Mouse (Mus musculus): Measurements from ENCODE around the gene Tmem235.
"Not testable (repeated sequence)": the region's sequence is repeated elsewhere in the genome, so short reads cannot be mapped to it uniquely, and the experiment has no call there.

The Tmem235 gene

DNA sequence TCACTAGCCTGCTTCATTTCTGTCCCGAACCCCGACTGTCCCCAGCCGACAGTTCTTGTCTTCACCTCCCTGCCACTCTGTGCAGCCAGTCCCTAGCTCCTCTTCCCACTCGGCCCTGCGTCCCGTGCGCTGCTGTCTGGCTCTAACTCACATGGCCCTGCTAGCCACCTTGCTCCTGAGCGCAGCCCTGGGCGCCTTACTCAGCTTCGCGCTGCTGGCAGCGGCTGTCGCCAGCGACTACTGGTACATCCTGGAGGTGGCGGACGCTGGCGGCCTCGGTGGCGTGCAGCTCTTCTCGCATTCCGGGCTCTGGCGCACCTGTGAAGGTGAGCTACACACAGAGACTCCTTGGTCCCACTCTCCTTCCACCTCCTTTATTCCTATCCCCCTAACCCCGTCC lies at the start of gene Tmem235:
Tmem235 (plus strand) TSS at position 152 of the 400 bp plus-strand sequence.
- no peak for DNase-seq

DNA sequence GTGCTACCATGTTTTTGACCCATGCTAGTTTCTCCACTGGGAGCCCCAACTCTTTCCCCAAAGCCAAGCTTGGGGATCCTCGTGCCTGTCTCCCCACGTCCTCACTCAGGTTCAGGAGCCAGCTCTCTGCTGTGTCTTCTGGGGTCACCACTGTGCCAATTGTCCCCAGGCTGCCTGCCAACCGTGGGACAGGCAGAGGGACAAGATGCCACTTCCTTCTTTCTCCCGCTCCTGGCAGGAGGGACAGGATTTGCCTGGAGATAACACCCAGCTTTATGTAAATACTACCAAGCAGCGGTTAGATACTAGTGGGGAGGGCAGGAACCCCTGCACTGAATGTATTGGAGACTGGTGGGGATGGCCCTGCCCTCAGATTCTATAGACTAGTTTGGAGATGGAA lies 46.7 kb upstream of the Tmem235 start:
- peak; percentile 22 to 56 for DNase-seq

DNA sequence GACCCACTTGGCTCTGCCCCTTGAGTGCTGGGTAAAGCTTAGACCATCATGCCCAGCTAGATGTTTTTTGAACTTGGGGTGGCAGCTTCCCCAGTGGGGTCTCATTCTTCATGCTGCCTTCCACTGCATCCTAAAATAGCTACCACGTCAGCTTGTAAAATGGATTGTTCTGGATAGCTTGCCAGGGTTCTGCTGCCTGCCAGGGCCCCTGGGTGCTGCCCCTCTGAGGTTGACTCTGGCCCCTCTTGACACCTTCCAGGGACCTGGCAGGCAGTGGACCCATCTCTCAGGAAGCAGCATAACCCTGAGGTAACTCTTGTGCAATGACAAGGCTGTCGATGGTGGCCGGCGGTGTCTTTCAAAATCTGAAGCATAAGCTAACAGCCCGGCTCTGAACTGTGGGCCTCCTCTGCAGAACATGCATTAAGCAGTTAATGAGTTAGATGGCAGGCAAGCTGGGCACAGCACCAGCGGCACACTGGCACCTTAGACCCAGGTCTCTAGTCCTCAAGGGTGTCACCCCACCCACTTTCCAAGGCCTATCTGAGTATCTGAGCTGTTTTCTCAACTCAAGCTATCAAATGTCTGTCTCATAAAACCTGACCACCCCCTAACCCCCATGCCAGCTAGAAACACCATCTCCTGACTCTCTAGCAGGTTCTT lies 45.7 kb upstream of the Tmem235 start:
- DNase-seq, result no peak

DNA sequence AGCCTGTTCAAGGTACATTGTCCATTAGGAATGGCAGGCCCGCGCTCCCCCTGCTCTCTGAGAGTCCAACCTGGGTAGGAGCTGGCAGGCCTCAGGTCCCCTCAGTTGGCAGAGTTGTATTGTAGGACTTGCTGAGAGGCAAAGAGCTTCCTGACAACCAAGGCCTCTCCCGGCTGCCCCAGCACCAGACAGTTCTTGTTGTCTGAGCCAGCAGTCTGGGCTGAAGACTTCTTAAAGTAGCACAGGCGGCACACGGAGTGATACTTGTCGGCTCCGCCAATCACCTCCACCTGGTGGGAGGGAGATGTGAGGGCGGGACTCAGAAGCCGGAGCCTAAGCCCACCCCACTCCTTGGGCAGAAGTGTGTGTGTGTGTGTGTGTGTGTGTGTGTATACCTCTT lies 44.7 kb upstream of the Tmem235 start:
- not testable (repeated sequence) for DNase-seq

DNA sequence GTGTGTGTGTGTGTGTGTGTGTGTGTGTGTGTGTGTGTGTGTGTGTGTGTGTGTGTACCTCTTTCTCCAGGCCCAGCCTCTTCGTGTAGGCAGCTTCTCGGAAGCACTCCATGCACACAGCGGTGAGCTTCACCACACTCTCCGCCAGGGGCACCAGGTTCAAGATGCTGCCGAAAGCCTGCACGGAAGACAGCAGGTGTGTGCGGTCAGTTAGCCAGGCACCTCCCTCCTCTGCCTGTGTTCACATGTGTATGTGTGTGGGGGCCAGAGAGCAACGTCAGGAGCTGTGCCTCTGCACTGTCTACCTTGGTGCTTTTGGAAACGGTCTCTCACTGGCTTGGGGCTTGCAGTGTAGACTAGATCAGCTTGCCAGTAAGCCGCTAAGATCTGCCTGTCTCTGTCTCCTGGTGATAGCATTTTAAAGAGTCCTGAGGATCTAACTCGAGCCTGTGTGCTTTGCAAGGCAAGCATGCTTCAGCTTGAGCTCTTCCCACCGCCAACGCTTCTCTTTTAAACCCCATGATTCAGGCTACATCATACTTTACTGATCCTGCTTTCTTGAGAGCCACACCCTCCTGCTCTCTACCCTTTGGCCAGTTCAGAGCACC lies 44.1 kb upstream of the Tmem235 start:
- DNase-seq, result no peak

DNA sequence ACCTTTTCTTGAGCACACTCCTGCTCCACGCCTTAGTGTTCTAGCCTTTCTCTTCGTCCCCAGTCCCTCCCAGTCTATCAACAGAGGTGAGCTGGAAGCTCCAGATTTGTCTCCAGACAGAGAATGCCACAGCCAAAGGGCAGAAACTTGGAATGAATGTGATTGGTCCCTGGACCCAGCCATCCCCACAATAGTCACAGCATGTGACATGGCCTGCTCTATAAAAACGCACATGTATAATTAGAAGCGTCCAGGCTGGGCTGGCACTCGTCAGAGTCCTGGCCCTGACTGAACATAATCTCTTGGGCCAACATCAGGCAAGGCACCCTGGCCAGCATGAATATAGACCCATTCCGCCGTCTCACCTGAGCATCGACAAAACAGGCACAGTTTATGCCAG lies 41.5 kb upstream of the Tmem235 start:
- no peak for DNase-seq

DNA sequence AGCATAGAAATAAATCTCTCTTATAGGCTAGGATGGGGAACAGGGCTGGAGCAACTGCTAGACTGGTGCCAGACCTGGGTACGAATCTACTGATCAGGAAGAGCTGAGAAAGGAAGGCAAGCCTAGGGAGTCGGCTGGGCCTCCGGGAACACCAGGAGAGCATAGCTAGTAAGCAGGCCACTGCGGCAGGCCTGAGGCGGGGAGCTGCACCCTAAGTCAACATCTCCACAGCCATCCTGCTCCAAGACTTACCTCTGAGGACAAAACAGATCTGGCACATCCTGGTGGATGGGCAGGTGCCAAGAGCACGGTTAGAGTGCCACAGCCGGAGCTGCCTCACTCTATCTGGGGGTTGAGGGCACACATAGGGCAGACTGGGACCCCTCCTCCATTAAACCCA lies 40.4 kb upstream of the Tmem235 start:
- no peak for DNase-seq

DNA sequence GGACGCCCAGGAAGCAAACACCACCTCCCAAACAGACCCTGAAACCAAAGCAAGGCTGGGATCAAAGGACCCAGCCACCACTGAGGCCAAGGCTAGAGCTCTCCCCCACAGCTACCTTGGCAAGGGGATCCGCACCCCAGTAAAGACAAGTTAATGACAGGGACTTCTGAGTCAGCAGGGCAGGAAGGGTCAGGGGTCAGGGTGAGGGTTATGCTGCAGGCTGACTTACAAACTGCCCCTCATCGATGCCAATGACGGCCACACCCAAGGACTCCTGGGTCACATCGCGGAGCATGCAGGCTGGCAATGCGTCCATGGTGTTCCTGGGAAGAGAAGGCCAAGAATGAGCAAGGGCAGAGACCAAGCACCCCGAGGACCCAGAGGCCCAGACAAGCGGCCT lies 38.7 kb upstream of the Tmem235 start:
- DNase-seq, result no peak

DNA sequence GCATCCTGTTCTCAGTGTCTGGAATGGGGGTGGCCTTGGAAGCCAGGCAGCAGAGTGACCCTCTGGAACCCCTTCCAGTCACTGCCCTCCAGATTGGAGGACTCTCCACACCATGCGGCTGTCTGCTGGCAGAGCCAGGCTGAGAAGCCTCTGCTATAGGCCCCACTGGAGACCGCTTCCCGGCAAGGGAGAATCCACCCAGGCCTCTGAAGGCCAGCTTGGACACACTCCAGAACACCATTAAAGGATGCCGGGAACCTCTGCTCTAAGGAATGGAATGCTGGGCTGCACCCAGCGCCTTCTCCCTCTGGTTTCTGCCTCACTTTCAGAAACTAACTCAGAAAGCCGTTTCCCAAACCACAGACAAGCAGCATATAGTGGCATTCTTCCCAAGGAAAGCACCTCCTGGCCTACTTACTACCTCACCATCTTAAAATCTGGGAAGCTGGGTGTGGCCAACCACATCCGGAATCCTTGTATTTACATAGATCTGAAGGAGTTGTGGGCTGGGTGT lies 37.8 kb upstream of the Tmem235 start:
- peak in 1 of 2 experiments; percentile 42 for DNase-seq

DNA sequence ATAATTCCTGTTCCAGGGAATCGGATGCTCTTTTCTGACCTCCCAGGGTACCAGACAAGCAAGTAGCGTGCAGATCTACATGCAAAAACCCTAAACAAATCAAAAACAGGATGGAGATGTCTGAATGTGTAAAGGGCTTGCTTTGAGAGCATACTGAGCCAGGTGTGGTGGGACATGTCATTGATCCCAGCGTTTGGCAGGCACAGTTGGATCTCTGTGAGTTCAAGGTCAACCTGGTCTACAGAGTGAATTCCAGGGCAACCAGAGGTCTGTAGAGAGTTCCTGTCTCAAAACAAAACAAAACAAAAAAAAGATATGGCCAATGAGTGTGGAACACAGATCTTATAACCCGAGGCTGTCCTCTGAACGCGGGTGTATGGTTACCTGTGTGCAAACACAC lies 37.1 kb upstream of the Tmem235 start:
- no peak for DNase-seq

DNA sequence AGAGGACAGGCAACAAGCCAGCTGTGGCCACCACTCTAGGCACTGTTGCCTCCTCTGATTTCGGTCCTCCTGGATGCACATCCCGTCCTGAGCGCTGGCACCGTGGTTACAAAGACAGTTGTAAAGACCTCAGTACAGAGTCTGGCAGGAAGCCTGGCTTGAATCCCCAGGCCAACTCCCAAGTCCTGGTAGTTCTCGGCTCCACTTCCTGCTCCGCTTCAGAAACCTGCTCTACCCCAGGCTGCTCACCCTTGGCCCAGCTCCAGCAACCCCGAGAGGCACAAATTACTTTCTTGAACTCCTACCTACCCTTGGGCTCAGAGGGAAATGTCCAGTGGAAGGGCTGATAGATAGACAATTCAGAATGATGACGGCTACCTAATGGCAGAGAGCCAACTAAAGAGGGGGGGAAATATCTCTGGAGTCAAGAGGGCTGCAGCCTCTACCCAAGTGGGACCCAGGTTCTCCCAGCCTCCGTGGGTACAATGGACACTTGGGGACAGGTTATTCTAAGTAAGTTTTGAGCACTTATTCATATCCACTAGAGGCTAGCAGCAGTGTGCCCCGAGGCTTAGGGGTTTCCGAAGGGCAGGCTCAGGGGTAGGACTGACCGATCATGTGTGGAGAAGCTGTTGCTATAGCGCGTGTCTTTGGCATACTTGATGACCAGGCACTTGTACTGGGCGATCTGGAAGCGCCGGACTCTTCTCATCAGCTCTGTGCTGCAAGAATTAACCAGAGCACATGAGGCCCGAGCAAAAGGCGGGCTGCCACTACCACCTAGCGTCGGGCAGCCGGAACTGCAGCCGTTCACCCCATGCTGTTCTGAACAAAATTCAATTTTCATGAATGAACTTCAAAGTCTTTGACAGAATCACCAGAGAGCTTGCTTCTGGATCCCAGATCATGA lies 36.2 kb upstream of the Tmem235 start:
- DNase-seq, result peak; percentile 81 to 84

DNA sequence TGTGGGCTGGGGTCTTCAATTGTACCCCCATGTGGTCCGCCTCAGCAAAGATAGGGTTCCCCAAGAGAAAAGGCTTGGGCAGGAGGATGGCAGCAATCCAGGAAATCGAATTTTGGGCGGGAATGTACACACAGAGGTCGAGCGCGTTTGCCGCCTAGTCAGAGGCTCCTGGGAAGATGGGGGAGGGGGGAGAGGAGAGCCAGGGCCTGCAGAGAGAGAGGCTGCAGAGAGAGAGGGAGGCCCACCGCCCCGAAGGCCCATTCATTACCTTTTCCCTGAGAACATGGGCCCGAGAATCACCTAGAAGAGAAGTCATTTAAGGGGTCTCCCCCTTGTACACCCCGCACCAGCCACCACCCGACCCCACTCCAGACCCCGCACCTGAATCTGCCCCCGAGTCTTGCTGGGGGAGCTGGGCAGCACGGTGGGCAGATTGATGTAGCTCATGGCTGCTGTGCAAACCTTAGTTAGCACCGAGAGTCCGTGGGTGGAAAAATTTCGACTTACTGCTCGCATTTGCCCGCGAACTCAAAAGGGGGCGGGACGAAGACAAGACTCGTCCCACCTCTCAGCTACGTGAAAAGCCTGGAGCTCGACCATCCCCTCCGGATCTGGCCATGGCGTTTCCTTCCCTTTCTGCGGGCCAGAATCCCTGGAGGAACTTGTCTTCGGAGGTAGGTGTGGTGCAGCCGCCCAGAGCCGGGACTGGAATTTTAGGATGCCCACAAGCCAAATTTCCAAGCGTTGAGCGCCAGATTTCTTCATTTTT lies 35.0 kb upstream of the Tmem235 start, which contains the start of the genes Afmid and Tk1:
Afmid (plus strand) TSS at position 592 of the 769 bp plus-strand sequence.
Tk1 (minus strand) TSS at position 760 of the 769 bp plus-strand sequence.
- DNase-seq, result peak; percentile 77 to 80

DNA sequence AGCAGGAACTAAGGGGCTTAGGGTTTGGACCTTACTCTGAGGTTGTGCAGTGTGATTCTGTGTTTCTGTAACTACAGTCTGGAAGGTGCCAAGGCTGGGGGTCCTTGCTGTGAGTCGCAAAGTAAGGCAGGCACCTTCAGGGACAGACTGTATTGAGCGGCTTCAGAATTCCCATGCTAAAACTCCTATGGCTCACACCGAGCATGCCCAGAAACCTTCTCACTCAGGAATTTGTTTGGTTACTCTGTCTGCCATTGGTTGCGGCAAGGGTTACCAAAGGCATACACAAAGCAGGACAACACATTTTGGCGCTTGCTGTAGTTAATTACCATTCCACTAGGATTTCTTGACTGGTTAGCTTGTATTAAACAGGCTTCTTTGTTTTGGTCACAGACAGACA lies 34.4 kb upstream of the Tmem235 start:
- DNase-seq, result no peak

DNA sequence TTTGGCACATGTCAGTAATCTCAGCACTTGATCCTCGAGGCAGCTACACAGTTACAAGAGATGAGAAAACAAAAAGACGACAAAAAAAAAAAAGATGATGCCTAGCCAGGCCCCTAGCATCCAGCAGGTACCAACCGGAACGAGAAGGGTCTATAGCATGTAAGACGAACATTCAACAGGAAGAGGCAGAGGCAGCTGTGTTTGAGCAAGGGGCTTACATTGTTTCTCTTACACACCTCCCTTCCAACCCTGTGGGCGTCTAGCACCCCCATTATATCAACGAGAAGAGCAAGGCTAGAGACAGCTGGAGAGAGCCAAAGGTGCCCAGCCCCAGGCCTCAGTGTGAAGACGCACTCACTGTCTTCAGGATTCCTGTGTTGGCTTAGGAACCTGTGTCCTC lies 33.6 kb upstream of the Tmem235 start:
- DNase-seq, result no peak

DNA sequence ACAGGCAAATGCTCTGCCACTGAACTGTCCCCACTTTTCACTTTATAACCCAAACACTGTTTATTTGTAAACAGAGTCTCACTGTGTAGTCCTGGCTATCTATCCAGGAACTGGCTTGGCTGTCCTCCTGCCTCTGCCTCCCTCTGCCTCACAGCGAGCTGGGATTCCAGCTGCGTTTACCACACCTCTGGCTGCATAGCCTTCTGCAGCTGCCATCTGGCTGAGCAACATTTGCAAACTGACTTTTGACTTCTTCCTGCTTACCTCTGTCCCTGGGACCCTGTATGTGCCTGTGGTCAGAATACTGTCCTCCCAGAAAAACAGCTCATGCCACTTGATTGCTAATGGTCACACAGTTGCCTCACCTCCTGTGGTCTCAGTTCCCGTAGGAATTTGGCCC lies 33.2 kb upstream of the Tmem235 start:
- no peak for DNase-seq

DNA sequence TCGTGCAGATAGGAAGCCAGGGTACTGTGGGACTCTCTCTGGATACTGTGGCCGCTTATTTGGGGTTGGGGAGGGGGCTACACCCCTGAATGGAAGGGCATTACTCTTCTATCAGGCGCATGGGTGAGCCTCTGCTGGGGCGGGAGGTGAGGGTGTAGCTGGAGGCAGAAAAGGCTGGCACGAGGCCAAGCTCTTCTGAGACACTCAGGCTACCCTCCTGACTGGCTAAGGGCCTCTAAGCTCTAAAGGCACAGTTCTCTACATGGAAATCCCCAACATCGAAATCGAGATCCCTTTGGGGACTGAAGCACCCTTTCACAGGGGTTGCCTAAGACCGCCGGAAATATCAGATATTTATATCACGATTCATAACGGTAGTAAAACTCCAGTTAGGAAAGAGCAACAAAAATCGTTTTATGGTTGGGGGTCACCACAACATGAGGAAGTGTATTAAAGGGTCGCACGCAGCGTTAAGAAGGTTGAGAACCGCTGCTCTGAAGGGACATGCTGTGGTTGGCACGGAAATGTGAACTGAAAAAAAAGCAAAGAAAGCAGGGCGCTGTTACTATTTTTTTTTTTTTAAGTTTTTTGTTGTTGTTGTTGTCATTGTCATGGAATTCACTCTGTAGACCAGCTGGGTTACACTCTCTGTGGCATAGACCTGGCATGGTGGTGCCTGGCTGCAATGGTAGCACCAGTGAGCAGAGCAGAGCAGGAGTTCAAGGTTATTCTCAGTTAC lies 32.2 kb upstream of the Tmem235 start:
- peak; percentile 64 to 67 for DNase-seq

DNA sequence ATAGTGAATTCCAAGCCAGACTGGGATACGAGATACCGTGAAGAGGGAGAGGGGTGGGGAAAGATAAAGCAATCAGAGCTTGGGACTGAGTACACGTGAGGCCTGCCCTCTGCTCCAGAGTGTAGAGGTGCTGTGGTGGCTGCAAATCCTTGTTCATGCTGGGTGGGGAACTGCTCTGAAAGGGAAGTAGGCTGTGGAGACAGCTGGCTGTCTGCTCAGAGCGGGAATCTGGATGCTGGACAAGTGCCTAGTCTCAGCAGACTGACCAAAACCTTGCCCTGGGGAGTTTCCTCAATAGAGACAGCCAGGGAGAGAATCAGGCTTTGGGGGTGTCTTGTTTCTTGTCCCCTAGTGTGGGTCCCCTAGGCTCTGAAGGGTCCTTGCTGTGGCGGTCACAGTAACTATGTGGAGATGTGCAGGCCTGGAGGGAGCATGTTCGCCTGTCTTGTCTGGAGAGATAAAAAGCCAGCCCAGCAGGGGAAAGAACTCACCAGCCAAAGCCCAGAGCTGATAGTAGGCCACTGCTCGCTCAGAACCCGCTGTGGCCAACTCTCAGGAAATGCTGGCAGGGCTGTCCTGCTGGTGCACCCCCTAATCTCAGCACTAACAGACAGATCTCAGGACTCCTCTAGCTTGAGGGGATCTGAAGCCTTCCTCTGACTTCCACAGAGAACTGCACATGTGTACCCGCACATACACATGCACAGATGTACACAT lies 31.5 kb upstream of the Tmem235 start:
- DNase-seq, result peak; percentile 50 to 52

DNA sequence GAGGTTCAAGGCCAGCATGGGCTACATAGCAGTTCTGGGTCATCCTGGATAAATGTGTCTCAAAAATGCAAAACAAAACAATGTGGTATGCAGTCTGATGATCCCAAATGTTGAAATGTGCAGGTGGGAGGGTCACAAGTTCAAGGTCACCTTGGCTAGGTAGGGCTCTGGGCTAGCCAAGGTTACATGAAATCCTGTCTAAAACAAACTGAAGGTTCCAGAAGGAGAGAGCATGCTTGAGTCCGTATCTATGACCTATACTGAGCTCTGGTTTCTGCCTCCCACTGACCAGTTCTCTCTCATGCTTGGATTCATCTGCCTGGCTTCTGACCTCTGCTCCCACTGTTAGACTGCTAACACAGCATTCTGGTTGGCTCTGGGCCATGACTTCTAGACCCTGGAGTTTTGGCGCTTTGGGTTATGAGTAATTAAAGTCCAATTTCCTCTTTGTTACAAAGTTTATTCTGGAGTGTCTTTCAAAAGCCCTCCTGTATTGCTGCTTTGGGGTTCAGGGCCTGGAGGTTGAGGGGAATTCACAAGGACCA lies 30.8 kb upstream of the Tmem235 start:
- peak in 1 of 2 experiments; percentile 32 for DNase-seq

DNA sequence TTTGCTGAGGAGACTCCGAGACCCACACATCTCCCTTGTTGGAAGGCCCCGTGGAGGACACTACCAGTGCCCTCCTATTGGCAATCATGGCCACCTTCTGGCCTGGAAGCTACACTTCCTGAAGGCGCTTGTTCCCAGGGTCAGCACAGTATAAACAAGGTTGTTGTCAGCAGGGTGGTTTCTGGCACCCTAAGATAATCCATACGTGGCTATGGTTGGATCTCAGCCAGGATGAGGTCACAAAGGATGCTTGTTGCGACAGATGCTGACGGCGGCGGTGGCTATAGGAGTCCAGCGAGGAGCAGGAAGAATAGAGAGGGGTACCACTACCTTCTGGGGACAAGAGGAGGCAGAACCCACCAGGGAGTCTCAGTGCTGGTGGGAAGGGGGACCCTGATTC lies 30.2 kb upstream of the Tmem235 start:
- peak in 1 of 2 experiments; percentile 35 for DNase-seq

DNA sequence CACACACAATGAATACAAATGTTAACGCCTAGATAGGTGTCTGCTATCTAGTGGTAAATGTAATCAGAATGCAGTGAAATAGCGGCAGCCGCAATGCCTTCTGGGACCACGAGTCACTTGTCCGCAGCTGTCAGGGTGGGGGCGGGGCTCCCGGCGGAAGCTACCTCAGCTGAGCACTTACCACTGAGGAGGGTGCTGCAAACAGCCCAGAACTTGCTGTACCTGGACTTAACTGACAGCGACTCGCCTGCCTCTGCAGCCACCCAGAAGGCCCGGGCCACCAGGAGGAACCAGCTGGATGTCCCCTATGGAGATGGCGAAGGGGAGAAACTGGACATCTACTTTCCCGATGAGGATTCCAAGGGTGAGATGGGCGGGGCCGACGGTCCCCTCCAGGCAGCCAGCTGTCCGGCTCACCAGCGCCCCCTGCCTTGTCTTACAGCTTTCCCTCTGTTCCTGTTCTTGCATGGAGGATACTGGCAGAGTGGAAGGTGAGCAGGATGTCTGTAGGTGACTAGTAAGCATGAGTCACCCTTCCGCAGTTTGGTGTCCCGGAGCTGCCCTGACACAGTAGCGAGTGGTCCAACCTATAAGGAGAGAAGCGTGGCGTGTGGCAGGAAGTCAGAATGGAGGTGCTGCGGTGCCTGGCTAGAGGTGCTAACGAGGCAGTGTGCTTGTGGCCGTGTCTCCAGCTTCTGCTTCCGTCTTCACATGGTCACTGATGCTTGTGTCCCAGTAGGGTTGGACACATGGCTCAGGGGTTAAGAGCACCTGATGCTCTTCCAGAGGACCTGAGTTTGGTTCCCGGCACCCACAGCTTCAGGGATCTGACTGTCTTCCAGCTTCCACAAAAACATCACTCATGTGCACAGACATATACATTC lies 28.2 kb upstream of the Tmem235 start:
- peak; percentile 81 to 85 for DNase-seq

All from lung, adult 18-20 months (tissue).